Mouse (Mus musculus): Measurements from ENCODE around the gene Defb29. TPM values are rescaled to one million over a fixed set of nuclear protein-coding genes. Genes with fewer than 3 reads are reported as not detected.

Gene Defb29
- polyA plus RNA-seq, 1 experiment from 2014 or later, result not detected

GRCm38 (mm10) chr2:152493151-152493550 lies 46.7 kb downstream of the Defb29 start:
- 77% methylated on average over 6 of the region's 6 CpGs for WGBS
- DNase-seq (ENCODE audit: low spot score), result no peak

GRCm38 (mm10) chr2:152490038-152490437 lies 49.9 kb downstream of the Defb29 start, which contains the start of gene Defb22:
TSS of gene Defb22 (minus strand) at chr2:152490138.
- no peaks in the 10 kb centered on the region for H3K27me3 ChIP-seq (replicated peaks; ENCODE audit: low read depth, poor library complexity, severe bottlenecking)
- no peak within 1 kb of the TSS for H3K4me3 ChIP-seq
- DNase-seq (ENCODE audit: low spot score), result no peak
- H3K36me3 ChIP-seq (replicated peaks), result no peaks in the 10 kb centered on the region
- no peaks in the 10 kb centered on the region for H3K4me1 ChIP-seq
- H3K27ac ChIP-seq (replicated peaks), result no peak within 1 kb of the TSS
- H3K9me3 ChIP-seq, result no peaks in the 10 kb centered on the region

More at GRCm38 (mm10) chr2:152493151-152493550, 46.7 kb downstream of the Defb29 start:
- Histone ChIP-seq H3K4me3 (no peak overlapping the region), H3K27ac (replicated peaks) (no peak overlapping the region), H3K4me1 (no peaks in the 10 kb centered on the region), H3K27me3 (replicated peaks; ENCODE audit: low read depth, poor library complexity, severe bottlenecking) (no peaks in the 10 kb centered on the region), H3K9me3 (no peaks in the 10 kb centered on the region), H3K36me3 (replicated peaks) (no peaks in the 10 kb centered on the region)

Other genes starting within 250 kb of the Defb29 start
- gene Tbc1d20, start 246.3 kb downstream of the Defb29 start, polyA plus RNA-seq (2016; fragmentation: Nextera tagmentation; extraction: Ambion mirVana), result 30.8 and 32.0 TPM in 2 replicates
- gene Rbck1, start 207.4 kb downstream of the Defb29 start, polyA plus RNA-seq (2016; fragmentation: Nextera tagmentation; extraction: Ambion mirVana), result 96.2 and 98.1 TPM in 2 replicates
- gene Trib3, start 196.1 kb downstream of the Defb29 start, polyA plus RNA-seq (2016; fragmentation: Nextera tagmentation; extraction: Ambion mirVana), result 2.5 and 3.0 TPM in 2 replicates
- 0.87 and 2.5 TPM in 2 replicates for gene Nrsn2, start 163.5 kb downstream of the Defb29 start, polyA plus RNA-seq (2016; fragmentation: Nextera tagmentation; extraction: Ambion mirVana)
- 10.6 and 11.5 TPM in 2 replicates for gene Sox12, start 142.0 kb downstream of the Defb29 start, polyA plus RNA-seq (2016; fragmentation: Nextera tagmentation; extraction: Ambion mirVana)
- 53.4 and 58.3 TPM in 2 replicates for gene Zcchc3, start 125.1 kb downstream of the Defb29 start, polyA plus RNA-seq (2016; fragmentation: Nextera tagmentation; extraction: Ambion mirVana)
- 0.43 and 0.71 TPM in 2 replicates for gene 6820408C15Rik, start 124.5 kb downstream of the Defb29 start, polyA plus RNA-seq (2016; fragmentation: Nextera tagmentation; extraction: Ambion mirVana)
- gene Defb23, start 75.5 kb downstream of the Defb29 start, polyA plus RNA-seq (2016; fragmentation: Nextera tagmentation; extraction: Ambion mirVana), result not detected in 2 replicates
- not detected in 2 replicates for gene Defb20, start 63.0 kb downstream of the Defb29 start, polyA plus RNA-seq (2016; fragmentation: Nextera tagmentation; extraction: Ambion mirVana)
- not detected in 2 replicates for gene Defb22, start 50.0 kb downstream of the Defb29 start, polyA plus RNA-seq (2016; fragmentation: Nextera tagmentation; extraction: Ambion mirVana)
- gene Defb26, start 28.4 kb downstream of the Defb29 start, polyA plus RNA-seq (2016; fragmentation: Nextera tagmentation; extraction: Ambion mirVana), result not detected in 2 replicates
- not detected in 2 replicates for gene Defb28, start 21.8 kb downstream of the Defb29 start, polyA plus RNA-seq (2016; fragmentation: Nextera tagmentation; extraction: Ambion mirVana)
- gene Gm17416, start 29.2 kb upstream of the Defb29 start, polyA plus RNA-seq (2016; fragmentation: Nextera tagmentation; extraction: Ambion mirVana), result not detected in 2 replicates
- gene Defb21, start 32.6 kb upstream of the Defb29 start, polyA plus RNA-seq (2016; fragmentation: Nextera tagmentation; extraction: Ambion mirVana), result not detected in 2 replicates
- not detected in 2 replicates for gene Defb19, start 40.2 kb upstream of the Defb29 start, polyA plus RNA-seq (2016; fragmentation: Nextera tagmentation; extraction: Ambion mirVana)
- not detected in 2 replicates for gene Defb45, start 59.3 kb upstream of the Defb29 start, polyA plus RNA-seq (2016; fragmentation: Nextera tagmentation; extraction: Ambion mirVana)
- not detected in 2 replicates for gene Defb36, start 64.2 kb upstream of the Defb29 start, polyA plus RNA-seq (2016; fragmentation: Nextera tagmentation; extraction: Ambion mirVana)
- 0.70 TPM in 1 of 2 replicates, not detected in the other for gene Defb25, start 83.0 kb upstream of the Defb29 start, polyA plus RNA-seq (2016; fragmentation: Nextera tagmentation; extraction: Ambion mirVana)
- gene Rem1, start 86.9 kb upstream of the Defb29 start, polyA plus RNA-seq (2016; fragmentation: Nextera tagmentation; extraction: Ambion mirVana), result 0.40 and 0.60 TPM in 2 replicates
- 102 and 110 TPM in 2 replicates for gene H13, start 129.4 kb upstream of the Defb29 start, polyA plus RNA-seq (2016; fragmentation: Nextera tagmentation; extraction: Ambion mirVana)
- 37.6 and 40.2 TPM in 2 replicates for gene Mcts2, start 146.9 kb upstream of the Defb29 start, polyA plus RNA-seq (2016; fragmentation: Nextera tagmentation; extraction: Ambion mirVana)
- 161 and 182 TPM in 2 replicates for gene Id1, start 196.2 kb upstream of the Defb29 start, polyA plus RNA-seq (2016; fragmentation: Nextera tagmentation; extraction: Ambion mirVana)
- gene Cox4i2, start 214.1 kb upstream of the Defb29 start, polyA plus RNA-seq (2016; fragmentation: Nextera tagmentation; extraction: Ambion mirVana), result 9.9 and 10.1 TPM in 2 replicates